Mouse (Mus musculus) E14TG2a.4 (cell line): Measurements from ENCODE around the gene Slc13a2.

Experiments
- CTCF ChIP-seq: conservative IDR thresholded peaks from 2 replicates; pipeline ENCODE4 v1.5.1; 2014; ENCODE audit warnings: low read length
- POU5F1 ChIP-seq: IDR thresholded peaks from 2 replicates; pipeline ENCODE4 v1.6.1; 2014; ENCODE audit warnings: low read length, borderline replicate concordance

DNA sequence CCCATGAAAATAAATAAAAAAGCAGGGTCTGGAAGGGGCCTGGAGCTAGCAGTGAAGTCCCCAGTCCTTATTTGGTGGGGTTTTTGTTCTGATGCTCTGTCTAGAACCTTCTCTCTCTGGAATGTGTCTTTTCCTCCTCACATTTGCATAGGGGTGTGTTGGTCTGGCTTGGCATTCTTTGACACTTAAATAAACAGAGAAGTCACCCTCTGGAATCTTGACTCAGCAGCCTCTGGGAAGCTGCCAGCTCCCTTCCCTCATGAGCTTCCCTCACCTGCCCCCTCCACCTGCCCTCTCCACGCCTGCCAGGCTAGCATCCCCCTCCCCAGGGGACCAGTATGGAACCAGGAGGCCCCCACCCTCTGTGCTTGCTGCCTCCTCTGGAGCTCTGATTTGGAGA lies 51.6 kb downstream of the Slc13a2 start:
- TF ChIP-seq CTCF (no peak), POU5F1 (no peak)
